Mouse (Mus musculus) liver, postnatal 0 days (tissue): ENCODE measurements around the gene Ralgps1.

ENCODE experiments used
- CTCF ChIP-seq: sonication (generic); IDR thresholded peaks from 2 replicates; pipeline ENCODE4 v1.5.1; 2016; ENCODE audit warnings: antibody characterized with exemption, low read depth
- EP300 ChIP-seq: IDR thresholded peaks from 2 replicates; pipeline ENCODE4 v1.6.1; 2016; ENCODE audit warnings: antibody characterized with exemption, low read depth, mild to moderate bottlenecking

DNA sequence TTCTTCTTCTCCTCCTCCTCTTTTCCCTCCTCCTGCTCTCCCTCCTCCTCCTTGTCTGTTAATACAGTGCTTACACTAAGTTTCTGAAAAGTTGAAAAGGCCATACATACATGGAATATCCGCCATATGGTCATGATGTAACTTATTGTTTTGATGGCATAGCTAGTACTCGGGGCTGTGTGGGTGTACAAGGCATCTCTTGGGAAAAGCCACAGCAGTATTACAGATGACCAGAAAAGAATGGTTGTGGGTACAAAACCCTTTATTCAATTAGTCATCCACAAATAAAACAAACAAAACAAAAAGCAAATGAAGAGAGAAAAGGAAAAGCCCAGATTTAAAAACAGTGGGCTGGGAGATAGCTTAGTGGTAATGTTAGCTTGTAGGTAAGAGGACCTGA is 90.8 kb downstream of the Ralgps1 start:
- TF ChIP-seq EP300 = no peak
- no peak for TF ChIP-seq CTCF
